Mouse (Mus musculus): ENCODE data around the gene Sesn1.
"Not testable (repeated sequence)": the region's sequence is repeated elsewhere in the genome, so short reads cannot be mapped to it uniquely, and the experiment has no call there.

Gene Sesn1

DNA sequence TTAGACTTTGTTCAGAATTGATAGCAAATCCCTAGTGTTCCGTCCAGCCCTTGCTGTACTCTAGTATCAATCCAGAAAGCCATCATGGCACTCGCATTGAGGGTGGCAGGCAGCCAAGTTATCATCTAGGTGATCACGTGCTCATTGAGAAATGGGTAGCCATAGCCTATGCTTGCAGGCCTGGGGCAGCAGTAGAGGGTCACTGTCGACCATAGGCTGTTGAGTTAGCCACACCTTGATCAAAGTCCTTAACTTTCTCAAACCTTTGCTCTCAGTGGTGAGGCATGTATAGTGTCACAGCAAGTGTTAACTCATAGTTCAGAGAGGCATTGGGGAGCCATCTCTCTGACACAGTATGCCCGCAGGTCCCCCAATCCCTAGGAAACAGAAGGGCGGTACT is 11.4 kb downstream of the Sesn1 start:
- DNase-seq (ENCODE audit: low read depth, low spot score), result no peak

DNA sequence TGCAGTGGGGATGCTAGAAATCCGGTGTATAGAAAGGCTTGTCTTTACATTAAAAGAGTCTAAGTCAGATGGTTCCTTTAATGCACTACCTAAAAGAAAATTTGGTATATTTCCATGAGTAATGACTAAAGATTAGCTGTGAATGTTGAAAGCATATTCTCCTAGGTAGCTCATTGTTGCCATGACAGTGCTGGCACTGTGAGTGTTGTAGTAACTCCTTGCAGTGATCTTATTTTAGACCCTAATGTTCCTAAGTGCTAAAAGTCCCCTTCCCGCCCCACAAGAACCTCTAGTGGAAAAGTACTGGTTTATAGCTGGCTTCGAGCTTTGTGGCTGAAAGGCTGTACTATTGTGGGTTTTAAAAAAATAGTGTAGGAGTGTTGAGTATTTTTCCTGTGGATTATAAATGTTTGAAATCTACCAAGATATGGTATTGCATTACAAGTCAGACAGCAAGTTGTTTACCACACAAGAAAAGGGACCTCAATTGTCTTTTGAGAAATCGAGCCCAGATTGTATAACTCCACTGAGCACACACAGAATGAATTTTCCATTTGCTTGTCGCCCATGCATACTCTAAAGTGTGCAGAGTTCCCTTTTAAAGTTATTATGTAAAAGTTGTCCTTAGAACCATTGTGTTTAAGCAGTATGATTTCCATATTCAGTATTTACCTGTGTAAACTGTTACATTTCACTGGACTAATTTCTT is 13.0 kb downstream of the Sesn1 start:
- no peak for DNase-seq (ENCODE audit: low read depth, low spot score)

DNA sequence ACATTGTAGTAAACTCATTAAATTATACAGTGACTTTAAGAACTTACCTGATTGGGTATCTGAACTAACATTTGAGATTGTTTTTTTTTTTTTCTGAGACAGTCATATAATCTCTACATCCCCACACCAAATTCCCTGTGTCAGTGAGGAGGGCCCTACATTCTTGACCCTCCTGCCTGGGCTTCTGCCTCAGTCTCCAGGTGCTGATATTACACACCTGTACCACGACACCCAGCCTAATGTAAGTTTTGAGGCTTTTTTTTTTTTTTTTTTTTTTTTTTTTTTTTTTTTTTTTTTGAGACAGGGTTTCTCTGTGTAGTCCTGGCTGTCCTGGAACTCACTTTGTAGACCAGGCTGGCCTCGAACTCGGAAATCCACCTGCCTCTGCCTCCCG is 13.5 kb downstream of the Sesn1 start:
- not testable (repeated sequence) for DNase-seq (ENCODE audit: low read depth, low spot score)

DNA sequence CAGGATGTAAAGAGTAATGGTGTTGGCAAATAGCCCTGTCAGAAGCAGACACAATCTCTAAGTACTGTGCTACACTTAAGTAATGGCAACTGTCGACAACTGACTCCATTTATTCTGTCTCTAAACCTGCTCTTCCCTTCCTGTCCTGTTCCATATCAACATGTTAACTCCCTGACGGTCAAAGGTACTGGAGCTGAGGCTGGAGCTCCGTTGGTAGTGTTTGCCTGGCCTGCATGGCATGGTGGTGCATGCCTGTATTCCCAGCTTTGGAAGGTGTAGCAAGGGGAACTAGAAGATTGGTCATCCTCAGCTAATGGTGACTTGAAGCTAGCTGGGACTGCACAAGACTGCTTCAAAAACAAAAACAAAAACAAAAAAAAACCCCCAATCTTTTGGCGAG is 14.2 kb downstream of the Sesn1 start:
- no peak for DNase-seq (ENCODE audit: low read depth, low spot score)

DNA sequence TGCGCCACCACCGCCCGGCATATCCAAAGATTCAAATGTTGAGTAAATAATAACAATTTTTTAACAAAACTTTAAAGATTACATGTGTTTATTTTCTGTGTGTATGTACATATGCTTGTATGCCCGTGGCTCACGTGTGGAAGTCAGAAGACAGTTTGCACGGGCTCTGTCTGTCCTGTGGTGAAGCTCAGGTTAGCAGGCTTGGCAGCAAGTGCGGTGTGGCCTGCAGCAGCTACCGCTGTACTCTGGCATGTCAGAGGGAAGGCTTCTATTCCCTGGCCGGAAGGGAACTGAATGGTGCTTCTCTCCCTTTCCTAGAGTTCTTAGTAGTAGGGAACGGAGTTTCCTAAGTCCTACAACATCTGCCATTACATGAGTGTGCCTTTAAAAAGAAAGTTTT is 15.3 kb downstream of the Sesn1 start:
- DNase-seq (ENCODE audit: low read depth, low spot score), result no peak

DNA sequence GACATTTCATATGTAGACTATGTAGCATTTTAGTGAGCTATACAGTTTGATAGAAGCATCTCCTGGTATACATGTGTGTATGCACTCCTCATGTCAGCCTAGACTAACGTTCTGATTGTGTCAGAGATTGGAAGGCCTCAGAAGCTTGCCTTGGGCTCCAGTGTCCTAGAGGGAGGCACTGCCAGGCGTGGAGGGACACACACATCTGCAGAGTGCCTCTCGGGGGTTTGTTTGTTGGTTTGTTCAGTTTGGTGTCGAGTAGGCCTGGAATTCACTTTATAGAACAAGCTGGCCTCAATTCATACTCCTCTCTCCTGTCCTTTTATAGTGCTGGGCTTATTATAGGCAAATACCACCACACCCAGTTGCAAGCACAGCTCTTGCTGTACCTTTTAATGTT is 16.3 kb downstream of the Sesn1 start:
- DNase-seq (ENCODE audit: low read depth, low spot score), result no peak

DNA sequence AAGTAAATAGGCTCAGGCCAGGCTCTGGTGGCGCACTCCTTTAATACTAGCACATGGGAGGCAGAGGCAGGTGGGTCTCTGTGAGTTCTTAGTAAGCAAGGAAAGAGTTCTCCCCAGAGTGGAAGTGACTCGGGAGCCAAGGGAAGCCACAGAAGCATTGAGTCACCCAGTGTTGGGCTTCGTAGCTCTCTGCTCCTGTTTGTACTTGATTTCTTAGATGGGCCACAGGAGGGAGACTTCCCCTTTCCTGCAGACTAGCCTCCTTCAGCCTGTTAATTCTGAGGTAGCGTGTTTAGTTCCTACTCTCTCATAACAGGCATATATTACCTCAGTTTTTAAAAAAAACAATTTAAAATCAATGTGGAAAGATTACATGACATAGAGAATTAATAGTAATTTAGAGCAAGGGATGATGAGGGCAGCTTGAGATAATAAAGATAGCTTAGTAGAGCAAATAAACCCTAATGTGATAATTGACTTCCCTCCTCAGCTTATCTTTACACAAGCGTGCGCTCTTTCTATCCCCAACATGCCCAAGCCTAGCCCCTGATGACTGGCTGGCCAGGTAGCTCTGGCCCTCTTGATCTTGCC is 16.9 kb downstream of the Sesn1 start:
- no peak for DNase-seq (ENCODE audit: low read depth, low spot score)

DNA sequence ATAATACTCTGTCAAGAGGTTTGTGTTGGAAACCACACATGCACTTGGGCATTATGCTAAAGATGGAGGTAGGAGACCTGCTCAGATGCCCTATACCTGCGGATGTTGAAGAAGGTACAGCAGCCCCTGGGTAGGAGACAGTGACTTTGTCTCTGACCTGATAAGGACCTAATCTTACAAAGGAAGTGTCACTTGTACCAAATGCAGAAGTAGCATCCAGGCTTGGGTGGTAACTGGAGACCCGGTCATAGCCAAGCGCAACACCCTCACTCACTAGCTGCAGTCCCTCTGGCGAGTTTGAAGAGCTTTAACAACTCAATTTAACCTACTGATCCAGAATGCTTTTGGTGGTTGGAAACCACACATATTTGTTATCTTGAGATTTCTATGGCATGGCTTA is 18.0 kb downstream of the Sesn1 start:
- DNase-seq (ENCODE audit: low read depth, low spot score), result no peak

DNA sequence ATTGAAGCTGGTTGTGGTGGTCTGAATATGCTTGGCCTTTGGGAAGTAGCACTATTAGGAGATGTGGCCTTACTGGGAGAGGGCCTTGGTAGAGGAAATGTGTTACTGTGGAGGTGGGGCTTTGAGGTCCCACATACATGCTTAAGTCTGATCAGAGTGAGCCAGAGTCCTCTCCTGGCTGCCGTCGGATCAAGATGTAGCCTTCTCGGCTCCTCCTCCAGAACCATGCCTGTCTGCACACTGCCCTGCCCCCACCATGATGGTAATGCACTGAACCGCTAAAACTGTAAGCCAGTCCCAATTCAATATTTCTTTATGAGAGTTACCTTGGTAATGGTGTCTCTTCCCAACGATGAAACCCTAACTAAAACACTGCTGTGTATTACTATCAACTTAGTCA is 19.5 kb downstream of the Sesn1 start:
- DNase-seq (ENCODE audit: low read depth, low spot score), result no peak

DNA sequence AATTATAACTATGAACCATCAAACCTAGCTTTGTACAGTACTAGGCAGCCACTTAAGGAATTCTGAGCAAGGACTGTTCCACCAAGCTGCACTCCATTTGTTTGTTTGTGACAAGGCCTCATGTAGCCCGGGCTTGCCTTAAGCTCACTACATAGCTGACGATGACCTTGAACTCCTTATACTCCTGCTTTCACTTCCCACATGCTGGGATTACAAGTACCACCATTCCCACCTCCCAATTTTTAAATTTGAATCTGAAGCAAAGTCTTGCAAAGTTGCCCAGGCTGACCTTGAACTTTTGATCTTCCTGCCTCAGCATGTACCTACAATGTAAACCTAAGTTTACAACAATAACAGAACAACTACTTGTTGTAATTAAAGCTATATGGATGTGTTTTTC is 20.2 kb downstream of the Sesn1 start:
- no peak for DNase-seq (ENCODE audit: low read depth, low spot score)

DNA sequence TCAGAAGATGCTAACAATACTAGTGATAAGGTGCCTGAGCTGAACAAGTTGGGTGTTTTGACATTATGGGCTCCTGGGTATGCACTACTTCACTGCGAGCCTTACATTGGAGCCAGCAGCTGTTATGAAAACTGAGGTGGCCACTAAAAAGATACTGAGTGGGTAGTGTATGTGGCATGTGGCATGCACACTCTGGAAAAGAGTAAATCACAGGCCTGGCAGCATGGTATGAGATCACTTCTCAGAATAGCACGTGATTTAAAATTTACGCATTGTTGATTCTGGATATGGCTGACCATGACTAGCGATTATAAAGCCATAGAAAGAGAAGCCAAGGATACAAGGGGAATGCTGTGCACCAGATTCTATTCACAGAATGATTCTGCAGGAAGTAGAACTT is 20.7 kb downstream of the Sesn1 start:
- no peak for DNase-seq (ENCODE audit: low read depth, low spot score)

DNA sequence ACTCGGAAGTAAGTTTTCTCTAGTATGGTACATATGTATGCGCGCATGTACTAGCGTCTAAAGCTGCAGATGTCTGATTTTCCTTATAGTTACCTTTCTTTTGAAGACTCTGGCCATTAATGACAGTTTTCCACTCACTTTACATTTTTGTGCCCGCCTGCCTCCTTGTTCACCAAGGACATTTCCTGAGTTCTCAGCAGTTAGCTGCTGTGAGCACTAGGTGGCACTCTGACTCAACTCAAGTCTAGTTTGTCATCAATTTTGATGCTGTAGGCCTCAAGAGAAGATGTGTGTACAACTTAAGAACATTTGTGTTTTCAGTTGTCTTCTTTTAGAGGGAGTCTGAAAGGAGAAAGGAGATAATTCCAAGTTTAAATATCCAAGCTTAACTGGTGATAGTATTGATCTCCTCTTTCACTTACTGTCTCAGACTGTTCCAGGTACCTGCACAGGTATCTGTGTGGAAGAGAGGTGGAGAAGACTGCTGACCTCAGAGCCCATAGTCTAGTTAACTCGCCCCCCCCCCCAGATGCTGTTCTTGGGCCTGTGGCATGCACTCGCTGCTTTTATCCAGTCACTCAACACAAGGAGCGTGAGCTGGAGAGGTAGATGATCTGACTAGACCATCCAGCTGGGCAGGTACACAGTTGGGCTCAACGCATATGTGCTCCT is 21.3 kb downstream of the Sesn1 start:
- DNase-seq (ENCODE audit: low read depth, low spot score), result peak; percentile 40

DNA sequence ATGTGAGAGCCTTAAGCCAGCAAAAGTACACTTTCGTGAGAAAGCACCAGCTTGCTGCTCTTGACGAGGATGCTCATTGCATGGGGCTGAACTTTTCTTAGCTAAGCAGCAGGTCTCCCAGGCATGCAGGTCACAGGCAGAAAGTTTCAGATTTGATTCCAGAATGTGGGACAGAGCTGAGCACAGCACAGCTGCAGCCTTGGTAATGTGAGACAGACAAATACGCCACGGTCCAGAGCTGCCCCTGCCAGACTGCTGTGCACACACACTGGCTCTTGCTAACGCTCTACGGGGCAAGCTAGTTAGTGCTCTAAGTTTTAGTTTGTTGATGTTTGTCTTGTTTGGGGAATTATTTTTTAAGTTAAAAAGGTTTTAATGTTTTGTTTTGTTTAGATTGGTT is 22.5 kb downstream of the Sesn1 start:
- DNase-seq (ENCODE audit: low read depth, low spot score), result no peak

DNA sequence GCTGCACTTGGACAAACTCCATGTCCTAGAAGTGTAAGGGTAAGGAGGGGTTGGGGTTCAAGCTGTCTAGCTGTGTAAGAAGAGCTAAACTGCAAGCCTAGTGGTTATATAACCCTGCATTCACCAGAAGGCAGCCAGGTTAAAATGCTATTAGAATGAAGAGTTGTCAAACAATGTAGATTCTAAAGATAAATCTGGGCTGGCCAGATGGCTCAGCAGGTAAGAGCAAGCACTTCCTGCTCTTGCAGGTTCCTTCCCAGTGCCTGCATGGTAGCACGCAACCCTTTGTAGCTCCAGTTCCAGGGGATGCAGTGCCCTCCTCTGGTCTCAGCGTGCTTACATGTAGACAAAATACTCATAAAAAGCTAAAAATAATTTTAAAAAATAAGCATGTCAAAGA is 24.4 kb downstream of the Sesn1 start:
- no peak for DNase-seq (ENCODE audit: low read depth, low spot score)

DNA sequence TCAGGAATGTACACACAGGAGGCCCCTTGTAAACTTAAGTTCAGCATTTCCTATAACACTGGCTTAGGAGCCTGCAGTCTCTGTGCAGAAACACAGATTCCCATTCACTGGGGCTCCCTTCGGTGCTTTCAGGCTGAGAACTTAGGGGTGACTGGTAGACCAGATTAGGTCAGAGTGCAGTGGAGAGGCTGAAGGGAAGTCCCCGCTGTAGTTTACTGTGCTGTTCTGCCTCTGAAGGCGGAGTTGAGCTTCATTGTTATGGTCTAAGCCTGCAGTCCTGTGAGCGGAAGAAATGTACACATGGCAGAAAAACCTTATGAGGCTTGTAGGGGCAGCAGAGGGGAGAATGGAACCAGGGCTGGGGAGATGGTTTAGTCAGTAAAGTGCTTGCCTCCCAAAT is 29.2 kb downstream of the Sesn1 start:
- DNase-seq (ENCODE audit: low read depth, low spot score), result no peak

DNA sequence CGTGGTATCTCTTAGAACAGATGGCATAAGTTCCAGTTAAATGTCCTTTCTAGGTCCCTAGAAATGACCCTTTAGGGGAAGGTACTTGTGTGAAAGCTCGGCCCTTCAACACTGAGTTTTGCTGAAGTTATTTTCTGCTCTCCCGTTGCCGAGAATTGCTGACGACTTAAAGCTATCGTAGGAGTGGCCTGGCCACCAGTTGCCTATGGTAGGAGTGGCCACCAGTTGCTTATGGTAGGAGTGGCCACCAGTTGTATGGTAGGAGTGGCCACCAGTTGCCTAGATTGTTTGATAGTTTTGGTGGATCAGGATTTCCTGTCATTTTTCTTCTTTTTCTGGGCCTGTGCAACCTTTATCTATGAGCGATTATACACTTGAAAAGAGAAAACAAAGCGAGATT is 38.0 kb downstream of the Sesn1 start:
- no peak for DNase-seq (ENCODE audit: low read depth, low spot score)

DNA sequence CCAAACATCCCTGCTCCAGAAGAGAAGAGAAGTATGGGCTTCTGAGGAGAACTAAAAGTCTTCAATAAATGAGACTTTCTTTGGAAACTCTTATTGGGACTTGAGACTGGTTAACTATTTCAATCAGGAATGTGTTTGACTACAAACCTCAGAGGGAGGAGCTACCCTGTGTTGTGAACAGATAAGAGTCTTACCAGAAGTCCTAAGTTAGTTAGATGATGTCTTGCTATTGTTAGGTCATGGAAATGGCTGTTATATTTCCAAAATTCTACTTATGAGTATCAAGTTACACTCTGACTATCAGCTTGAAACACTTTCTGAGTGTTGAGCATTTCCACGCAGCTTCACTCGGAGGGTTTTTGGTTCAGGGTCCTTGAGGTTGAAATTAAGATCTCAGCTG is 39.0 kb downstream of the Sesn1 start:
- no peak for DNase-seq (ENCODE audit: low read depth, low spot score)

DNA sequence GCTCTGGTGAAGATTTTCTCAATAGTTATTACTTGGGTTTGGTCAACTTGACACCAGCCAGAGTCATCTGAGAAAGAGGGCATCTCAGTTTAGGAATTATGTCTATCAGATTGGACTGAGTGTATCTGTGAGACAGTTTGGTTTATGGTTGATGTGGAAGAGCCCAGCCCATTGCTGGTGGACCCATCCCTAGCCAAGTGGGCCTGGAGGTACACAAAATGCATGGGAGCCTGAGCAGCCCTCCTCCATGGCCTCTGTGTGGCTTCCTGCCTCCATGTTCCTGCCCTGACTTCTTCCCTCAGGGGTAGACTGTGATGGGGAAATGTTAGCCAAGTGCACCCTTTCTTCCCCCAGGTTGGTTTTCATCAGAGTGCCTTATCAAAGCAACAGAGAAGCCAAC is 50.1 kb downstream of the Sesn1 start:
- no peak for DNase-seq (ENCODE audit: low read depth, low spot score)

DNA sequence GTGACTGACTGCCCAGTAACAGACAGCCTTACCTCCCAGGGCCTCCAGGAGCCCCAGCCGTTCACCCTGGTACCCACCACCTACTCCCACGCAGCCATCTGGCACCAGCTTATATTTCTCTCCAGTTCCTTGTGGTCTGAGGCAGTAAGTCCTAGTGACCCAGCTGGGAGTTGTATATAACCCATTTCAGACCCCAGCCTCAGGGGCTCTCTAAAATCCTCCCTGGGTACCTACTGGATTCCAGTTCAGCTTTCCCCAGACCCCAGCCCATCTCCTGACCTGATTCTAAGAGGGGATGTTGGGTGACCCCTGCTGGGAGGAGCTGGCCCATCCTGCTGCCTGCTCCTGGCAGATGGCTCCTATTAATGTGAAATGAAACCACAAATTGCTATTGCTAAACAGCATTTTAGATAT is 50.5 kb downstream of the Sesn1 start:
- DNase-seq (ENCODE audit: low read depth, low spot score), result no peak

DNA sequence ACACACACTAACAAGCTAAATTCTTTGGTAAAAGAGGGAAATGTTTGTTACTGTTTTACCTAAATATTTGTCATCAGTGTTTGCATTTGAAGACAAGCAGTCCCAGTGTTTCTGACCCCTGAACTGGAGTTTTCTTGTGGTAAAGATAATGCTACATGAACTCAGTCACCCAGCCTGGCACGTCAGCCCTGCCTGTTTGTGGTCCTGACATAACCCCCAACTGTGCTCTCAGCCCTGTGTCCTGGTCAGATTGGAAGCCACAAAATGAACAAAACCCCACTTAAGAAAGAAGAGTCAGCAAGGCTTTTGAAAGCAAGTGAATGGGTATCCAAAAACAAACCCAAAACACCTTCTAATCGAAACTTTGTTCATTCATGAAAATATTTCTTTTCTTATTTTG is 53.3 kb downstream of the Sesn1 start:
- no peak for DNase-seq (ENCODE audit: low read depth, low spot score)

DNA sequence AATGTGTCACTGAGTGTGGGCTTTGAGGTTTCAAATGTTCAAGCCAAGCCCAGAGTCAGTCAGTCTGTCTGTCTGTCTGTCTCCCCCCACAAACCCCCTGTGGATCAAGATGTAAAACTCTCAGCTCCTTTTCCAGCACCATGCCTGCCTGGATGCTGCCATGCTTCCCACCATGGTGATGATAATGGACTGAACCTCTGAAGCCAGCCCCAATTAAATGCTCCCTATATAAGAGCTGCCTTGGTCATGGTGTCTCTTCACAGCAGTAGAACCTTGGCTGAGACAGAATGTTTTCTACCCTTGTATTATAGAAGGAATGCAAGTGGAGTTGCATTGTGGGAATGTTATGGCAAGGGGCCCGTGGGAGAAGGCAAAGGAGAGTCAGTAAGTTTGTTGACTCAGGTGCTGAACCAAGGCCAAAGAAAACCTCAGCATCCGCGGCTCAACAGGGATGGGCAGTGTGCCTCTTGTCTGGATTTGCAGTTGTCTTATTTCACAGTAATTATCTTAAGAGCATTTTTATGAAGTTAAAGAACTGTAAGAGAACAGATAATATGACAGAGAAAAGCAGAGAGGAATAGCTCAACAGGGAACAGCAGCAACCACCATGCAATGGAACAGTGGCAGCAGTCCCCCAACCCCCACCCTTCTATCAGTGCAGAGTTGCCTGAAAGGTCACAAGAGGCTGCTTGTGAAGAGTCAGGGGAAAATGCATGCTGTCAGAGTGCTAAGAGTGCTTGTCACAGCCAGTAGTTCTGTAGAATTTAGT is 56.5 kb downstream of the Sesn1 start:
- no peak for DNase-seq (ENCODE audit: low read depth, low spot score)

DNA sequence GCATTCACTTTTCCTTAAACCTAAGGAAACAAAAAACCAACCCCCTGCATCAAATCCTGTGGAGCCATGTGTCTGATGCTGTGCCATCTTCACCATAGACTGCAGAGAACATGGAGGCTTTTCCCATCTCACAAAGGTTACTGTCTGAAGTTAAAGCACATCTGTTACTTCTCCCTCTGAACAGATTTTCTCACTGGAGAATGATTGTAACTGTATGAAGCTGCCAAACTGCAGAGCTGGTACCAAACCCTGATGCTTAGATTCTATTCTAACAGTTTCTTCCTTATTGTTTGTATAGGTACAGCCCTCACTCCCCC is 57.1 kb downstream of the Sesn1 start:
- DNase-seq (ENCODE audit: low read depth, low spot score), result no peak

DNA sequence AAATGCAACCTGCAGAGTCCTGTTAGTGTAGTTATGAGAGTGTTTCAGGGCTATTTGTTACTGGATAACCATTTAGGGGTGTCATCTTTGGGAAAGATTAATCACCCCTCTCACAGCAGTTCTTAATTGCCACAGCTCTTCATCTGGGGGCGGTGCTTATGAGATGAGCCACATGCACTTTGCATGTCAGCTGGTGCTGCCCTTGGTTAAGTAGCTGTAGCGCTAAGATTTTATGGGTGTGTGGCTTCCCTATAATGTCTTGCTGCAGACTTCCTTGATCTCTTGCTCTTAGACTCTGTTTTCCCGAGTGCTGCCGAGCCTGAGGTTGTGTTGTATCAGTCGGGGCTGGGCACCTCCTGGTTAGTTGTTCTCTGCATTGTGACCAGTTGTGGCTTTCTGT is 58.2 kb downstream of the Sesn1 start:
- no peak for DNase-seq (ENCODE audit: low read depth, low spot score)

All from embryo, embryonic 11.5 days (tissue).